Mouse (Mus musculus) heart, embryonic 13.5 days (tissue): ENCODE measurements around the gene Kcnk10. TPM values are rescaled to one million over a fixed set of nuclear protein-coding genes. Genes with fewer than 3 reads are reported as not detected.

ENCODE experiments used
- ATAC-seq: fragments of 200-750 bp; cut with Nextera tagmentation; 2 replicates; pipeline ENCODE4 v1.8.0; 2017; ENCODE audit warnings: moderate TSS enrichment; ENCODE audit not compliant: insufficient number of reproducible peaks, low FRiP score, low TSS enrichment; ENCODE audit errors: extremely low read depth
- H3K27ac ChIP-seq: fragments of 300-500 bp; sonication (generic); replicated peaks from 2 replicates; pipeline ENCODE4 v1.5.1; 2015; ENCODE audit warnings: moderate library complexity, mild to moderate bottlenecking, inconsistent platforms
- H3K27me3 ChIP-seq: fragments of 300-500 bp; sonication (generic); replicated peaks from 2 replicates; pipeline ENCODE4 v1.6.1; 2015; ENCODE audit warnings: mild to moderate bottlenecking, inconsistent platforms
- H3K36me3 ChIP-seq: fragments of 300-500 bp; sonication (generic); 2 replicates; pipeline ENCODE4 v1.6.1; 2015; ENCODE audit warnings: mild to moderate bottlenecking, inconsistent platforms
- H3K4me1 ChIP-seq: fragments of 300-500 bp; sonication (generic); 2 replicates; pipeline ENCODE4 v1.6.1; 2015; ENCODE audit warnings: inconsistent platforms
- H3K4me2 ChIP-seq: fragments of 300-500 bp; sonication (generic); 2 replicates; pipeline ENCODE4 v1.6.1; 2015; ENCODE audit warnings: inconsistent platforms, mild to moderate bottlenecking, moderate library complexity
- H3K4me3 ChIP-seq: fragments of 300-500 bp; sonication (generic); 2 replicates; pipeline ENCODE4 v1.5.1; 2015; ENCODE audit warnings: moderate library complexity, mild to moderate bottlenecking, inconsistent platforms
- H3K9ac ChIP-seq: fragments of 300-500 bp; sonication (generic); 2 replicates; pipeline ENCODE4 v1.6.1; 2015; ENCODE audit warnings: inconsistent platforms, mild to moderate bottlenecking, moderate library complexity
- H3K9me3 ChIP-seq: fragments of 300-500 bp; sonication (generic); 2 replicates; pipeline ENCODE4 v1.6.1; 2016; ENCODE audit warnings: inconsistent platforms
- WGBS: fragments of 180-500 bp; shearing (Covaris S2); methylation state at CpG from one replicate; pipeline ENCODE4 v1.1.7; 2015; ENCODE audit warnings: mixed read lengths; 5-methylcytosine and 5-hydroxymethylcytosine counted together
- polyA plus RNA-seq: library from polyadenylated mRNA; unstranded; fragments of >200 nt; fragmentation: Nextera tagmentation; extraction: Ambion mirVana; gene quantifications from 2 replicates; pipeline ENCODE4 v1.2.1, GENCODE M21; 2015

The Kcnk10 gene
- polyA plus RNA-seq, 1 experiment from 2014 or later: 0.08 TPM

DNA sequence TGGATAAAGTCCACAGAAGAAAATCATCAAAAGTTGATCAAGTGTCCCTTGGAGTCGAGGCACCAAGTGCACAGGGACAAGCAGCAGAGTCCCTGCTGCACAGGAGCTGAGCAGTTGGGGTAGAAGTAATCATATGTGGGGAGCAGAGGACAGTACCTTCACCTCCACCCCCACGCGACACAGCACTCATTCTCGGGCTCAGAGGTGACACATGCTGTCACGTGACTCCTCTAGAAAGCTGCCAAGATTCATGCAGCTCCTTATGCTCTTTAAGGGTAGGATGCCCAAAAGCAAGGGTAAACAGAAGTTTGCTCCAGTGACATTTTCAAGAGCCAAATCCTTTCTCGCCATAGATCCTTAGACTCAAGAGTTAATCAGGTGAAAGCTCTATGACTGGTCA lies 42.1 kb downstream of the Kcnk10 start:
- ATAC-seq: no peak
- no peak overlapping the region for H3K27ac ChIP-seq
- no peaks in the 10 kb centered on the region for H3K36me3 ChIP-seq
- H3K4me2 ChIP-seq: no peak overlapping the region
- H3K4me1 ChIP-seq: no peaks in the 10 kb centered on the region
- no peaks in the 10 kb centered on the region for H3K9me3 ChIP-seq
- no peak overlapping the region for H3K4me3 ChIP-seq
- H3K27me3 ChIP-seq: no peaks in the 10 kb centered on the region
- no peak overlapping the region for H3K9ac ChIP-seq
- 70% methylated on average over 6 of the region's 6 CpGs for WGBS

- no peak for ATAC-seq
- Histone ChIP-seq H3K4me1 (no peaks in the 10 kb centered on the region), H3K4me3 (no peak overlapping the region), H3K27ac (no peak overlapping the region), H3K36me3 (no peaks in the 10 kb centered on the region), H3K4me2 (no peak overlapping the region), H3K9me3 (no peaks in the 10 kb centered on the region), H3K27me3 (no peaks in the 10 kb centered on the region), H3K9ac (no peak overlapping the region)
- 66% methylated on average over 9 of the region's 9 CpGs for WGBS
These were observed 42.6 kb downstream of the Kcnk10 start for GRCm38 (mm10) chr12:98535494-98535901.

- no peaks in the 10 kb centered on the region for H3K36me3 ChIP-seq
- no peak overlapping the region for H3K27ac ChIP-seq
- 80% methylated on average over 8 of the region's 8 CpGs for WGBS
- no peak overlapping the region for H3K9ac ChIP-seq
- no peak overlapping the region for H3K4me3 ChIP-seq
- no peaks in the 10 kb centered on the region for H3K9me3 ChIP-seq
- H3K27me3 ChIP-seq: no peaks in the 10 kb centered on the region
- ATAC-seq: no peak
- no peak overlapping the region for H3K4me2 ChIP-seq
- H3K4me1 ChIP-seq: 0 out of 2 replicates have a peak, but pooled peaks cover 4% of the 10 kb centered on the region
These were observed 49.5 kb downstream of the Kcnk10 start for GRCm38 (mm10) chr12:98528635-98529034.

DNA sequence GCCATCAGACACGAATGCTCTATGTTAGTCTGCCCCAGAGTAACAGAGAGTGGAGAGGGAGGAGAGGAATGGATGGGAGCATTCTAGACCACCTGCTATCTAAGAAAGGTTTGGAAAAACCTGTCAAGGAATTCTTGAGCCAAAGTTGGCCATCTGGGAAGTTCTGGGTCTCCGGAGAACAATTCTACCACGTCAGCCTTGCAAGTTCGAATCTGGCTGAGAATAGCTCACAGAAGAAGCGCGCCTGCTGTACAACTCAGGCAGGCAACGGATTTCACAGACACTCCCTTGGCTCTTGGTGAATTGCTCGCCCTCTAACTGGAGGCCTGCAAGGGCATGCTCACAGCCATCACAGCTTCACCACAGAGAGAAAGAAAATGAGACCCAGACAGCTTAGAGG lies 52.7 kb downstream of the Kcnk10 start:
- H3K9me3 ChIP-seq: no peaks in the 10 kb centered on the region
- WGBS: 68% methylated on average over 8 of the region's 8 CpGs
- no peak overlapping the region for H3K4me2 ChIP-seq
- H3K36me3 ChIP-seq: no peaks in the 10 kb centered on the region
- no peak overlapping the region for H3K27ac ChIP-seq
- H3K27me3 ChIP-seq: no peaks in the 10 kb centered on the region
- H3K9ac ChIP-seq: no peak overlapping the region
- H3K4me1 ChIP-seq: 0 out of 2 replicates have a peak, but pooled peaks cover 4% of the 10 kb centered on the region
- no peak for ATAC-seq
- no peak overlapping the region for H3K4me3 ChIP-seq

DNA sequence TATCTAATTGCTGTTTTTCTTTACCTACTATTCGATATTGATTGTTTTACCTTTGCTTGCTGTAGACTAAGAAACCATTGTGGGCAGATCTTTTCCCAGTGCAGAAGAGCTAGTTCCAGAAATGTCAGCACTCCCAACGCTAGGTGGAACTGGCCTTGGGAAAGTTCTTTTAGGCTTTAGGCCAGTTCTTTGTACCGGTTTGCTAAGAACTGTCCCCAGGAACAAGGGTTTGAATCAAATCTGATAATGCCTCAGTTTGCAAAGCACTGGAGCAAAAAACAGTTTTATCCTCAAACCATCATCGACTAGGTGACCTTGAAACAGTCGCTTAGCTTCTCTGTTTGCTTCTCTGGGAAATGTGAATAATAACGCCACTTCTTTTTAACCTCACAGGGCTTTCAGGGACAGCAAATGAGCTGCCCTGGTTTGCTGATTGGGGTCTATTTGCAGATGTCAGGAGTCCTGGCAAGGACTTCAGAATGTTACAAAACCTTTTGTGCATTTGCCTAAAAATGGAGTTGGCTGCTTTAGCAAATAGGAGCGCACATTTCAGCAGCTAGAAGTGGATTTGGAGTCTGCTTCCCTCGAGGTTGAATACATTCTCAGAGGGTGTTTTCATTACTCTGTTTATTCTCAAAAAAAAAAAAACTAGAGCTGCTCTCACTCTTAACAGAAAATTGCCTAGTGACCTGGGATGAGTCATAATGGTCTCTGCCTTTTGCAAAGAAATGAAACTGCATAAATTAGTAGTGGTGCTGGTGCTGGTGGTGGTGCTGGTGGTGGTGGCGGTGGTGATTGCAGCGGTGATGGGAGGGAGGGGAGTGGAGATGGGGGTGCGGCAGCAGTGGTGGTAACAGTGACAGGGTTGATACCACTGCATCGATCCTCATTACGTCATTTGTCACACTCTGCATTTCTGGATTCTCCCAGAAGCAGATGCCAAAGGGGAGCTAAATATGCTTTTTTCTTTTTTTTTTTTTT lies 53.5 kb downstream of the Kcnk10 start:
- H3K27ac ChIP-seq: no peak overlapping the region
- no peak overlapping the region for H3K4me2 ChIP-seq
- ATAC-seq: no peak
- no peak overlapping the region for H3K4me3 ChIP-seq
- no peaks in the 10 kb centered on the region for H3K9me3 ChIP-seq
- H3K36me3 ChIP-seq: no peaks in the 10 kb centered on the region
- 71% methylated on average over 13 of the region's 13 CpGs for WGBS
- no peak overlapping the region for H3K9ac ChIP-seq
- H3K27me3 ChIP-seq: no peaks in the 10 kb centered on the region
- H3K4me1 ChIP-seq: 0 out of 2 replicates have a peak, but pooled peaks cover 4% of the 10 kb centered on the region

- Histone ChIP-seq H3K4me3 (no peak overlapping the region), H3K4me1 (0 out of 2 replicates have a peak, but pooled peaks cover 4% of the 10 kb centered on the region), H3K9me3 (no peaks in the 10 kb centered on the region), H3K36me3 (no peaks in the 10 kb centered on the region), H3K27me3 (no peaks in the 10 kb centered on the region), H3K27ac (no peak overlapping the region), H3K4me2 (no peak overlapping the region), H3K9ac (no peak overlapping the region)
- no peak for ATAC-seq
- 63% methylated on average over 4 of the region's 4 CpGs for WGBS
These were observed 56.8 kb downstream of the Kcnk10 start for GRCm38 (mm10) chr12:98521311-98521710.

GRCm38 (mm10) chr12:98520568-98520931 lies 57.6 kb downstream of the Kcnk10 start:
- H3K4me2 ChIP-seq: no peak overlapping the region
- no peak overlapping the region for H3K9ac ChIP-seq
- 72% methylated on average over 4 of the region's 4 CpGs for WGBS
- H3K4me1 ChIP-seq: 0 out of 2 replicates have a peak, but pooled peaks cover 3% of the 10 kb centered on the region
- no peaks in the 10 kb centered on the region for H3K9me3 ChIP-seq
- H3K27me3 ChIP-seq: no peaks in the 10 kb centered on the region
- no peaks in the 10 kb centered on the region for H3K36me3 ChIP-seq
- no peak overlapping the region for H3K4me3 ChIP-seq
- ATAC-seq: no peak
- no peak overlapping the region for H3K27ac ChIP-seq

GRCm38 (mm10) chr12:98519866-98520567 lies 58.1 kb downstream of the Kcnk10 start:
- no peak; the same call in 1 of the 2 replicates for ATAC-seq
- Histone ChIP-seq H3K9ac (no peak overlapping the region), H3K9me3 (no peaks in the 10 kb centered on the region), H3K36me3 (no peaks in the 10 kb centered on the region), H3K27me3 (no peaks in the 10 kb centered on the region), H3K4me3 (no peak overlapping the region), H3K27ac (no peak overlapping the region), H3K4me2 (no peak overlapping the region), H3K4me1 (no peaks in the 10 kb centered on the region)
- WGBS: 67% methylated on average over 7 of the region's 7 CpGs

- no peak for ATAC-seq
- no peaks in the 10 kb centered on the region for H3K27me3 ChIP-seq
- no peak overlapping the region for H3K4me3 ChIP-seq
- H3K4me2 ChIP-seq: no peak overlapping the region
- 48% methylated on average over 4 of the region's 4 CpGs for WGBS
- no peak overlapping the region for H3K27ac ChIP-seq
- H3K4me1 ChIP-seq: no peaks in the 10 kb centered on the region
- no peaks in the 10 kb centered on the region for H3K36me3 ChIP-seq
- no peaks in the 10 kb centered on the region for H3K9me3 ChIP-seq
- H3K9ac ChIP-seq: no peak overlapping the region
These were observed 72.5 kb downstream of the Kcnk10 start for GRCm38 (mm10) chr12:98505601-98506000.

- ATAC-seq: no peak
- Histone ChIP-seq H3K9me3 (no peaks in the 10 kb centered on the region), H3K4me2 (no peak overlapping the region), H3K27ac (no peak overlapping the region), H3K4me3 (no peak overlapping the region), H3K36me3 (no peaks in the 10 kb centered on the region), H3K9ac (no peak overlapping the region), H3K4me1 (no peaks in the 10 kb centered on the region), H3K27me3 (no peaks in the 10 kb centered on the region)
- 69% methylated on average over 11 of the region's 11 CpGs for WGBS
These were observed 76.4 kb downstream of the Kcnk10 start for GRCm38 (mm10) chr12:98501528-98502280.

DNA sequence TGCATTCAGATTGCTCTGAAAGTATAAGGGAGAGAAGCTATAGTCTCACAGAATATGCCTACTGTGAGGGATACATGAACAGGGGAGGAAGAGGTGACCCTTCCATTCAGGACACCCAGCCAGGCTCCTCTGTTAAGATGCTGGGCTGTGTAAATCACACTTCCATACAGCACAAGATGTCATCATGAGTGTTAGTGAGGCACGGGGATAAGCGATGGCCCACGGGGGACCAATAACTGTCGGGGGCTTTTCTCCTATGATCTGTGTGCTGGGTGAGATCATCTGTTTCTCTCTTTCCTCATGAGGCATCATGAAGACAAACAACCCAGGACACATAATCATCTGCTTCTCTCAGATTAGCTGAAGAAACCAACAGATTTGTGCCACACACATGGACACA lies 77.1 kb downstream of the Kcnk10 start:
- no peak overlapping the region for H3K9ac ChIP-seq
- no peak overlapping the region for H3K27ac ChIP-seq
- H3K9me3 ChIP-seq: no peaks in the 10 kb centered on the region
- ATAC-seq: no peak
- H3K27me3 ChIP-seq: no peaks in the 10 kb centered on the region
- H3K4me1 ChIP-seq: no peaks in the 10 kb centered on the region
- no peak overlapping the region for H3K4me3 ChIP-seq
- 76% methylated on average over 4 of the region's 4 CpGs for WGBS
- no peak overlapping the region for H3K4me2 ChIP-seq
- H3K36me3 ChIP-seq: no peaks in the 10 kb centered on the region
